Mouse (Mus musculus) megakaryocyte, embryonic 14.5 days (primary cell): ENCODE results near the gene Mtrf1.

Source experiments
- FLI1 ChIP-seq: IDR thresholded peaks from 2 replicates; pipeline ENCODE4 v1.6.1; 2012; ENCODE audit warnings: low read length, inconsistent platforms, mixed read lengths
- GATA1 ChIP-seq: IDR thresholded peaks from 3 replicates; pipeline ENCODE4 v1.6.1; 2012; ENCODE audit warnings: mixed read lengths, low read length, inconsistent platforms, borderline replicate concordance

- no peak for TF ChIP-seq GATA1
- no peak for TF ChIP-seq FLI1
Measured at GRCm38 (mm10) chr14:79444601-79445000, 47.0 kb downstream of the Mtrf1 start.
